Mouse (Mus musculus): ENCODE measurements around the gene Mgme1.

The Mgme1 gene

GRCm38 (mm10) chr2:144264398-144265119 lies 5.9 kb upstream of the Mgme1 start:
- no peak for DNase-seq

- DNase-seq = no peak
Observed at GRCm38 (mm10) chr2:144265120-144265488, 5.4 kb upstream of the Mgme1 start.

- no peak for DNase-seq
Observed at GRCm38 (mm10) chr2:144265916-144266683, 4.4 kb upstream of the Mgme1 start.

DNA sequence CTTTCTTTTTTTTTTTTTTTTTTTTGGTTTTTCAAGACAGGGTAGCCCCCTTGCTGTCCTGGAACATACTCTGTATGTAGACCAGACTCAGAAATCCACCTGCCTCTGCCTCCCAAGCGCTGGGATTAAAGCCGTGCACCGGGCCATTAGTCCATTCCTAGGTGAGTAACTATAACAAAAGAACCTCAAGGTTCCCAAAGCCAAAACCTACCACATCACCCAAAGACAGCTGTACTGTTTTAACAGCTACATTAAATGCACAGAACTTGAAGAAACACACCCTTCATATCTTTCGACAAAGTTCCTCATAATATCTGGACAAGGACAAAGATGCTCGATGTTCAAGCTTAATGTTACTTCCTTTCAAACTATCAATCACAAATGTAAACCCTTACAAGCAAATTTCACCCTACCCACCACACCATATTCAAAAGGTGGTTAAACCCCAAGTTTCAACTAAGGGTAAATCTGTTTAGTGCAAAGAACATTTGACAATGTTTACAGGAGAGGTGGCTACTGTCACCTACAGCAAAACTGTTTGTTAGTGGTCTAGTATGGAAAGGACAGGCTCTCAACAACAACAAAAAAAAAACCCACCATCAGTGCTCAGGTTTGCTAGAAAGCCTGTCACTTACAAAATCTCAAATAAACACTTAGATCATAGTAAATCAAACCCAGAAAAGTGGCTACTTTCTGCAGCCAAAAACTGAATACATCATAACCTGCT lies 3.3 kb upstream of the Mgme1 start:
- no peak for DNase-seq

- DNase-seq = no peak
Observed at GRCm38 (mm10) chr2:144267731-144268015, 2.8 kb upstream of the Mgme1 start.

DNA sequence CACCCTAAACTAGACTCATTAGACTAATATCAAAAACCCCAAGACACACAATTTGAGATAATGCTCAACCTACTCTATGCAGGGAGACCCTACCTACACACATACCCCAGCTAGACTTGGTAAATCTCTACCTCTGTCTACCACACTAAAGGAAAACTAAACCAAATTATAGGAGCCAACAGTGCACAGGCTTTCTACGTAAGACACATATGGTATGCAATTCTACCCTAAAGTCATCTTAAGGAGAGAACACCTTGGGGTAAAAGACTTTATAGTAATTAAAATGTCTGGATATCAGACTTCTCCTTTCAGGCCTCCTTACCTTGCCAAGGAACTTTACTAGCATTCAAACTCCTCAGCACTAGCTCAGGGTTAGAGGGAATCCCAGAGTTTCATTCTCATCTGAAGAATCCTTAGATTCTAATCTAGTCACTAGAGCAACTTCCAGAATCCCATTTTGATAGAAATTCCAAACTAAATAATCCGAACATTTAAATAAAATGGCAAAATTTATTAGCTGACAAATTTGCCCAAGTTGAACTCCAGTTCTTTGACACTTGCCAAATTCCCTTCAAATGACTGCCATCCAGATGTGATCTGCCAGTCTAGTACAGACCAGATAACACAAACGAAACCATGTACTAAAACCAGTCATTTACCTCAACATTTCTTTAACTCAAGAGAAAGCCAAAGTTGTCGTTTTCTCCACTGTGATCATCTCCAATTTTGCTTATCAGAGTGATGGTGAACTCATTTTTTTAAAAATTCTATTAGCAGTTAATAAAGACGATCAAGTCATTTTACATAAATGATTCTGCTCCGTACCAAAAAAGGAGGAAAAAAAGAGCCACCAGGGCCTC lies 1.8 kb upstream of the Mgme1 start:
- DNase-seq = no peak

GRCm38 (mm10) chr2:144269306-144269650 lies 1.2 kb upstream of the Mgme1 start:
- peak; percentile 53 for DNase-seq

DNA sequence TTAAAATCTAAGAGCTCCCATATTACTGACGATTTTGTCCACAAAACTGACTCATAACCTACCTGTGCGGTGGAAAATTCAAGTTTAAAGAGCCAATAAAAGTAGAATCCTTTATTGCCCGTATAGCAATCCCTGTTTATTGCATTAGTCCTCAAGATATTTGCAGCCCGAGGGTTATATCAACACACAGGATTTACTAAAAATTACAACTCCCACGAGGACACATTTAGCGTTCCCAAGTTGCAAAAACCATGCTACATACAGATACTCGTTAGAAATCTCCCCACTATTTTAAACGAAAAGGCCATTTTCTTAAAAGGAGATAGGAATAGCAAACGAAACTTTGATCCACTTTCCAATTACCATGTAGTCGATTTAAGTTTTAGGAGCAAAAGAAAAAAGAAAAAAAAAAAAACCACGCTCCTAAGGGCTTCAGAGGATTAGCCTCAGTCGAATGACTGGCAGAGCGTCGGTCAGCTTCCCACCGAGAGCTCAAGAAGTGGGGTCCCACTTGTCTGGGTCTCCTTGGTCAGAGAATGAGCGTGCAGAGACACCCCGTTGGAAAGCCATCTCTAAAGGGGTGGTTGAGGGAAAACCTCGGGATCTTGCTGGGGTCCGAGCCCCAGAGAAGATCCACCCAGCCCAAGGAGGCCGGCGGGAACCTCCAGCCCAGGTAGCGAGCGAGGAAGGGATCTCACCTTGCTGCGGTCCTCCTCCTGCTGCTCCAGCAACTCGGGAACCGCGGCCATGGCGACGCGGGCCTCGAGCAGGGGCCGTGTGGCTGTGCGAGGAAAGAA lies 586 bp upstream of the Mgme1 start:
- DNase-seq = peak; percentile 37

- DNase-seq = no peak
Observed at GRCm38 (mm10) chr2:144272088-144272487, 1.6 kb downstream of the Mgme1 start.

- DNase-seq = no peak
Observed at GRCm38 (mm10) chr2:144274741-144275140, 4.3 kb downstream of the Mgme1 start.

GRCm38 (mm10) chr2:144276885-144277284 lies 6.4 kb downstream of the Mgme1 start:
- DNase-seq = no peak

- no peak for DNase-seq
Observed at GRCm38 (mm10) chr2:144279742-144280141, 9.3 kb downstream of the Mgme1 start.

DNA sequence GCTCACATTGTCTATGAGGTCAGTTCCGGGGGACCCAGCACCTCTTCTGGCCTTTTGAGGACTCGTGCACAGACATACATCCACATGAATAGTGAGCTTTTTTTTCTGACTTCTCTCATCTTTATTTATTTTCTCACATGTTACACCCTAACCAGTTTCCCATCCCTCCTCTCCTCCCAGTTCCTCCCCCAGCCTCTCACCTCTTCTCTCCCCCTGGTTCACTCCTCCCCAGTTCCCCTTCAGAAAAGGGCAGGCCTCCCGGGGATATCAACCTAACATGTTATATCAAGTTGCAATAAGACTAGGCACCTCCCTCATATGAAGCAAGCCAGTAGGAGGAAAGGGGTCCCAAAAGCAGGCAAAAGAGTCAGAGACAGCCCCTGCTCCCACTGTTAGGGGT lies 10.1 kb downstream of the Mgme1 start:
- DNase-seq = no peak

GRCm38 (mm10) chr2:144281417-144281816 lies 11.0 kb downstream of the Mgme1 start:
- no peak for DNase-seq

GRCm38 (mm10) chr2:144290321-144290720 lies 19.9 kb downstream of the Mgme1 start:
- DNase-seq = no peak

DNA sequence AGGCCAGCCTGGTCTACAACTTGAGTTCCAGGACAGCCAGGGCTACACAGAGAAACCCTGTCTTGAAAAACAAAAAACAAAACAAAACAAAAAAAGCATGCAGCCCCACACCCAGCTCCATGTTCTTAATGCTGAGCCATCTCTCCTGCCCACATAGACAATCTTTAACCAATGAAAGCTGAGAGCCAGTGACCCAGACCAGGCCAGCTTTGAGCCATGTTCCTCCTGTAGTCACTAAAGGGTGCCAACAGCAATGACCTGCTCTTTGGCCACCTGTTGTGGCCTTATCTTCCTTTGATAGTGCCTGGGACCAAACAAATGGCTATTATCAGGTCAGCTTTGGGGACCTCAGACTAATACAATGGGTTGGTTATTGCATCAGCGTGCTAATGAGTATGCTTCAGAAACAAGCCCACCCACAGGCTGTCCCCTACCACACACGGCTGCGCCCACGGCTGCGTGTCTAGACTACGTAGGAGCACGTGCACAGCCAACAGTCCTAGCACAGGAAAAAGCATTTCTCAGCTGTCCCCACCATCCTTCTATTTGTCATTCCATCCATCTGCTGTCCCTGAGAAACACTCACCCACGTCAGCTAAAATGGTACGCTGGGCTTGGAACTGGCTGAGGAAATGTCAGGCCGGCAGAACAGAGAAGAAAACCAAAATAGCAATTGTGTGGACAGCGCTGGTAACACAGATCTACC lies 21.3 kb downstream of the Mgme1 start:
- no peak for DNase-seq

GRCm38 (mm10) chr2:144295145-144295735 lies 24.8 kb downstream of the Mgme1 start:
- no peak for DNase-seq

GRCm38 (mm10) chr2:144299749-144300669 lies 29.5 kb downstream of the Mgme1 start:
- DNase-seq = no peak

GRCm38 (mm10) chr2:144301101-144301500 lies 30.6 kb downstream of the Mgme1 start:
- DNase-seq = no peak

GRCm38 (mm10) chr2:144305721-144306294 lies 35.3 kb downstream of the Mgme1 start:
- no peak for DNase-seq
